Mouse (Mus musculus) ES-E14 (cell line): ENCODE measurements around the gene Cdc14b. TPM values are rescaled to one million over a fixed set of nuclear protein-coding genes. Genes with fewer than 3 reads are reported as not detected.

Experiments
- DNase-seq: peaks from one replicate; pipeline ENCODE4 v3.0.0-alpha.2; 2013; ENCODE audit warnings: low read depth, low spot score
- H3K27ac ChIP-seq: 2 replicates; pipeline ENCODE4 v1.5.1; 2012; ENCODE audit warnings: low read depth, mild to moderate bottlenecking, low read length, moderate library complexity, mixed read lengths; ENCODE audit not compliant: poor library complexity, insufficient read depth, severe bottlenecking
- H3K36me3 ChIP-seq: 2 replicates; pipeline ENCODE4 v1.6.1; 2012; ENCODE audit warnings: mild to moderate bottlenecking, low read length, moderate library complexity, mixed read lengths; ENCODE audit not compliant: control insufficient read depth, poor library complexity, insufficient read depth, severe bottlenecking
- H3K4me1 ChIP-seq, 2 experiments: fragments of 150-350 bp in 1 of 2; sonication (generic) in 1 of 2; 2 replicates each; pipeline ENCODE4 v1.6.1; 2012; ENCODE audit warnings: low read length in 2 of 2, mild to moderate bottlenecking in 1 of 2, mixed read lengths in 1 of 2; ENCODE audit not compliant: control insufficient read depth in 2 of 2, insufficient read depth in 2 of 2, poor library complexity in 1 of 2
- H3K4me3 ChIP-seq, 2 experiments: fragments of 150-350 bp in 1 of 2; sonication (generic) in 1 of 2; 2 replicates each; pipeline ENCODE4 v1.5.1; 2012; ENCODE audit warnings: low read length in 2 of 2, low read depth in 1 of 2, mild to moderate bottlenecking in 1 of 2, mixed read lengths in 1 of 2; ENCODE audit not compliant: insufficient read depth in 1 of 2, poor library complexity in 1 of 2, severe bottlenecking in 1 of 2
- H3K9ac ChIP-seq: 2 replicates; pipeline ENCODE4 v1.6.1; 2012; ENCODE audit warnings: low read depth, mild to moderate bottlenecking, low read length, mixed read lengths; ENCODE audit not compliant: poor library complexity, insufficient read depth, severe bottlenecking
- H3K9me3 ChIP-seq: fragments of 150-350 bp; sonication (generic); 2 replicates; pipeline ENCODE4 v1.6.1; 2012; ENCODE audit warnings: low read depth, mild to moderate bottlenecking, low read length; ENCODE audit not compliant: control insufficient read depth, insufficient read depth
- CHD2 ChIP-seq: IDR thresholded peaks from 2 replicates; pipeline ENCODE4 v1.6.1; 2014; ENCODE audit warnings: mild to moderate bottlenecking, low read depth, low read length, inconsistent platforms
- HCFC1 ChIP-seq: IDR thresholded peaks from 2 replicates; pipeline ENCODE4 v1.6.1; 2012; ENCODE audit warnings: low read length, inconsistent platforms, borderline replicate concordance; ENCODE audit not compliant: insufficient read depth
- MAFK ChIP-seq: IDR thresholded peaks from 2 replicates; pipeline ENCODE4 v1.6.1; 2014; ENCODE audit warnings: mild to moderate bottlenecking, low read depth, low read length, inconsistent platforms; ENCODE audit not compliant: insufficient read depth
- ZC3H11A ChIP-seq: IDR thresholded peaks from 2 replicates; pipeline ENCODE4 v1.6.1; 2012; ENCODE audit warnings: low read depth, mild to moderate bottlenecking, inconsistent platforms, low read length, borderline replicate concordance
- ZNF384 ChIP-seq: IDR thresholded peaks from 2 replicates; pipeline ENCODE4 v1.6.1; 2012; ENCODE audit warnings: low read depth, low read length, inconsistent platforms
- in situ Hi-C, 2 experiments: fragments of 600-800 bp; cut with MboI; formaldehyde crosslinking; loops; one replicate each; pipeline ENCODE4 v1.15.1; 2025; ENCODE audit warnings: low sequenced_read_pairs in 2 of 2, inconsistent platforms in 1 of 2; ENCODE audit not compliant: unreplicated experiment in 2 of 2
- total RNA-seq: library from RNA; depleted of rRNA; stranded (reverse); fragments of 300-350 nt; gene quantifications from 2 replicates; pipeline ENCODE4 v1.2.3, GENCODE M21; 2012

The Cdc14b gene
- total RNA-seq, 1 experiment: 12.3 TPM

GRCm38 (mm10) chr13:64198310-64198709 lies 76.8 kb downstream of the Cdc14b start:
- no peak overlapping the region for H3K9ac ChIP-seq
- no peak overlapping the region for H3K27ac ChIP-seq
- in situ Hi-C loops: no loop called here
- H3K9me3 ChIP-seq: no peaks in the 10 kb centered on the region
- H3K4me3 ChIP-seq: no peak overlapping the region
- no peaks in the 10 kb centered on the region; the same call in 1 of the 2 replicates for H3K36me3 ChIP-seq
- no peak for TF ChIP-seq ZNF384
- no peak for TF ChIP-seq HCFC1
- no peak for TF ChIP-seq ZC3H11A
- TF ChIP-seq CHD2: no peak
- no peak for TF ChIP-seq MAFK
- DNase-seq: no peak
- no peaks in the 10 kb centered on the region for H3K4me1 ChIP-seq

- TF ChIP-seq CHD2: no peak
- in situ Hi-C loops: no loop called here
- Histone ChIP-seq H3K9ac (no peak overlapping the region), H3K9me3 (no peaks in the 10 kb centered on the region), H3K36me3 (no peaks in the 10 kb centered on the region; the same call in 1 of the 2 replicates), H3K4me1 (no peaks in the 10 kb centered on the region), H3K27ac (no peak overlapping the region), H3K4me3 (no peak overlapping the region)
- no peak for DNase-seq
Measured at GRCm38 (mm10) chr13:64197899-64198298, 77.2 kb downstream of the Cdc14b start.

GRCm38 (mm10) chr13:64187065-64187464 lies 88.0 kb downstream of the Cdc14b start:
- Histone ChIP-seq H3K4me3 (no peak overlapping the region), H3K36me3 (no peaks in the 10 kb centered on the region), H3K9me3 (no peaks in the 10 kb centered on the region), H3K9ac (no peak overlapping the region), H3K27ac (no peak overlapping the region), H3K4me1 (peaks cover 0 to 9% of the 10 kb centered on the region in 2 experiments; a peak in 2 of 4 replicates)
- no peak for TF ChIP-seq MAFK
- no peak for TF ChIP-seq CHD2
- no peak for TF ChIP-seq HCFC1
- no peak for TF ChIP-seq ZC3H11A
- TF ChIP-seq ZNF384: no peak
- in situ Hi-C loops: loop anchor here (10.0 kb wide), 1 partner anchor 128 kb away; the partner anchor contains the start of gene Aaed1 (in 2 of the 2)
- DNase-seq: no peak

GRCm38 (mm10) chr13:64186516-64186915 lies 88.6 kb downstream of the Cdc14b start:
- DNase-seq: no peak
- H3K4me3 ChIP-seq: no peak overlapping the region
- H3K9ac ChIP-seq: no peak overlapping the region
- no peaks in the 10 kb centered on the region for H3K9me3 ChIP-seq
- H3K4me1 ChIP-seq: peaks cover 0 to 8% of the 10 kb centered on the region in 2 experiments; a peak in 2 of 4 replicates
- H3K27ac ChIP-seq: no peak overlapping the region
- in situ Hi-C loops: loop anchor here (10.0 kb wide), 1 partner anchor 128 kb away; the partner anchor contains the start of gene Aaed1 (in 2 of the 2)
- TF ChIP-seq ZC3H11A (no peak), ZNF384 (no peak), CHD2 (no peak), MAFK (no peak), HCFC1 (no peak)
- H3K36me3 ChIP-seq: no peaks in the 10 kb centered on the region

GRCm38 (mm10) chr13:64185586-64185985 lies 89.5 kb downstream of the Cdc14b start:
- H3K9ac ChIP-seq: no peak overlapping the region
- in situ Hi-C loops: loop anchor here (10.0 kb wide), 1 partner anchor 129 kb away; the partner anchor contains the start of gene Aaed1 (in 2 of the 2)

More at GRCm38 (mm10) chr13:64185586-64185985, 89.5 kb downstream of the Cdc14b start:
- DNase-seq: no peak
- Histone ChIP-seq H3K27ac (no peak overlapping the region), H3K36me3 (no peaks in the 10 kb centered on the region), H3K9me3 (no peaks in the 10 kb centered on the region), H3K4me1 (peaks cover 0 to 8% of the 10 kb centered on the region in 2 experiments; a peak in 2 of 4 replicates), H3K4me3 (no peak overlapping the region)
- TF ChIP-seq HCFC1 (no peak), MAFK (no peak)
